Mouse (Mus musculus) CH12.LX (cell line): ENCODE data around the gene Mmab. TPM values are rescaled to one million over a fixed set of nuclear protein-coding genes. Genes with fewer than 3 reads are reported as not detected.

ENCODE experiments used
- DNase-seq: peaks from one replicate; pipeline ENCODE4 v3.0.0-alpha.2; 2013; ENCODE audit errors: extremely low read depth
- H3K27ac ChIP-seq: 2 replicates; pipeline ENCODE4 v1.5.1; 2012; ENCODE audit warnings: low read depth, mild to moderate bottlenecking, control low read depth, moderate library complexity; ENCODE audit not compliant: insufficient read depth
- H3K27me3 ChIP-seq: replicated peaks from 2 replicates; pipeline ENCODE3; 2012; ENCODE audit warnings: inconsistent platforms
- H3K36me3 ChIP-seq, 2 experiments: replicated peaks in 1 of 2; 2 replicates each; pipeline versions ENCODE3 to v1.6.1; 2012; ENCODE audit warnings: inconsistent platforms in 1 of 2, low read length in 1 of 2, mild to moderate bottlenecking in 1 of 2, mixed read lengths in 1 of 2, moderate library complexity in 1 of 2; ENCODE audit not compliant: control insufficient read depth in 1 of 2, insufficient read depth in 1 of 2
- H3K4me1 ChIP-seq, 2 experiments: 2 replicates each; pipeline ENCODE4 v1.6.1; 2012; ENCODE audit warnings: inconsistent platforms in 1 of 2, moderate library complexity in 1 of 2; ENCODE audit not compliant: insufficient read depth in 2 of 2, control insufficient read depth in 1 of 2
- H3K4me2 ChIP-seq: 2 replicates; pipeline ENCODE4 v1.6.1; 2012; ENCODE audit warnings: low read depth, mild to moderate bottlenecking, control low read depth; ENCODE audit not compliant: poor library complexity, insufficient read depth, severe bottlenecking
- H3K4me3 ChIP-seq, 3 experiments: fragments of 150-350 bp in 1 of 3; sonication (generic) in 1 of 3; replicated peaks in 1 of 3; 2 replicates each; pipeline versions ENCODE3 to v1.5.1; 2011 to 2012; ENCODE audit warnings: low read depth in 2 of 3, low read length in 2 of 3, mild to moderate bottlenecking in 2 of 3, moderate library complexity in 2 of 3, control low read depth in 1 of 3, improper control_type of control experiment in 1 of 3, inconsistent platforms in 1 of 3, mixed read lengths in 1 of 3; ENCODE audit not compliant: poor library complexity in 1 of 3
- H3K79me2 ChIP-seq: replicated peaks from 2 replicates; pipeline ENCODE4 v1.6.1; 2012; ENCODE audit warnings: mild to moderate bottlenecking, moderate library complexity; ENCODE audit not compliant: control insufficient read depth, poor library complexity, insufficient read depth, severe bottlenecking; ENCODE audit errors: extremely low read depth
- H3K9ac ChIP-seq: 2 replicates; pipeline ENCODE4 v1.6.1; 2012; ENCODE audit warnings: low read depth, mild to moderate bottlenecking, control low read depth, moderate library complexity; ENCODE audit not compliant: insufficient read depth
- H3K9me3 ChIP-seq: replicated peaks from 2 replicates; pipeline ENCODE3; 2012; ENCODE audit warnings: low read length, inconsistent platforms, mixed read lengths
- BHLHE40 ChIP-seq: IDR thresholded peaks from 2 replicates; pipeline ENCODE4 v1.6.1; 2011; ENCODE audit warnings: mild to moderate bottlenecking, low read depth, low read length, improper control_type of control experiment
- CHD1 ChIP-seq: IDR thresholded peaks from 2 replicates; pipeline ENCODE4 v1.6.1; 2012; ENCODE audit warnings: low read depth, low read length, improper control_type of control experiment, inconsistent platforms
- CTCF ChIP-seq, 2 experiments: IDR thresholded peaks in 1 of 2; conservative IDR thresholded peaks in 1 of 2; 2 replicates each; pipeline ENCODE4 v1.5.1; 2011 to 2012; ENCODE audit warnings: low read depth in 2 of 2, low read length in 2 of 2, improper control_type of control experiment in 1 of 2, inconsistent platforms in 1 of 2, mild to moderate bottlenecking in 1 of 2, moderate library complexity in 1 of 2
- E2F4 ChIP-seq: IDR thresholded peaks from 2 replicates; pipeline ENCODE4 v1.6.1; 2011; ENCODE audit warnings: low read depth, low read length, improper control_type of control experiment; ENCODE audit not compliant: insufficient replicate concordance
- ELF1 ChIP-seq: IDR thresholded peaks from 2 replicates; pipeline ENCODE4 v1.6.1; 2014; ENCODE audit warnings: low read depth, mild to moderate bottlenecking, inconsistent platforms, low read length, improper control_type of control experiment
- EP300 ChIP-seq: IDR thresholded peaks from 2 replicates; pipeline ENCODE4 v1.6.1; 2011; ENCODE audit warnings: low read length, improper control_type of control experiment
- ETS1 ChIP-seq: conservative IDR thresholded peaks from 2 replicates; pipeline ENCODE4 v1.6.1; 2012; ENCODE audit warnings: low read depth, mild to moderate bottlenecking, inconsistent platforms, low read length, improper control_type of control experiment, moderate library complexity
- GABPA ChIP-seq: IDR thresholded peaks from 2 replicates; pipeline ENCODE4 v1.6.1; 2012; ENCODE audit warnings: low read depth, low read length, improper control_type of control experiment, inconsistent platforms; ENCODE audit not compliant: insufficient replicate concordance
- HCFC1 ChIP-seq: IDR thresholded peaks from 2 replicates; pipeline ENCODE4 v1.6.1; 2012; ENCODE audit warnings: low read depth, mild to moderate bottlenecking, inconsistent platforms, low read length, improper control_type of control experiment
- KAT2A ChIP-seq: IDR thresholded peaks from 2 replicates; pipeline ENCODE4 v1.6.1; 2012; ENCODE audit warnings: low read length, improper control_type of control experiment, inconsistent platforms; ENCODE audit not compliant: insufficient replicate concordance
- MAX ChIP-seq: IDR thresholded peaks from 2 replicates; pipeline ENCODE4 v1.6.1; 2011; ENCODE audit warnings: low read length, improper control_type of control experiment
- MEF2A ChIP-seq: IDR thresholded peaks from 2 replicates; pipeline ENCODE4 v1.6.1; 2014; ENCODE audit warnings: low read depth, mild to moderate bottlenecking, inconsistent platforms, low read length, improper control_type of control experiment, borderline replicate concordance
- MYC ChIP-seq: IDR thresholded peaks from 2 replicates; pipeline ENCODE4 v1.6.1; 2011; ENCODE audit warnings: low read depth, mild to moderate bottlenecking, improper control_type of control experiment, low read length
- NRF1 ChIP-seq: IDR thresholded peaks from 2 replicates; pipeline ENCODE4 v1.6.1; 2014; ENCODE audit warnings: low read depth, mild to moderate bottlenecking, inconsistent platforms, low read length, improper control_type of control experiment, moderate library complexity
- PAX5 ChIP-seq: IDR thresholded peaks from 2 replicates; pipeline ENCODE4 v1.6.1; 2012; ENCODE audit warnings: low read length, inconsistent platforms, mixed read lengths
- POLR2A ChIP-seq: IDR thresholded peaks from 2 replicates; pipeline ENCODE4 v1.6.1; 2011; ENCODE audit warnings: low read depth, mild to moderate bottlenecking, improper control_type of control experiment, low read length
- RAD21 ChIP-seq: IDR thresholded peaks from 2 replicates; pipeline ENCODE4 v1.6.1; 2011; ENCODE audit warnings: low read depth, mild to moderate bottlenecking, low read length, improper control_type of control experiment, moderate library complexity
- SIN3A ChIP-seq: IDR thresholded peaks from 2 replicates; pipeline ENCODE4 v1.6.1; 2012; ENCODE audit warnings: low read length, improper control_type of control experiment, inconsistent platforms
- SMC3 ChIP-seq: IDR thresholded peaks from 2 replicates; pipeline ENCODE4 v1.6.1; 2011; ENCODE audit warnings: low read depth, low read length, improper control_type of control experiment
- USF1 ChIP-seq: IDR thresholded peaks from 2 replicates; pipeline ENCODE4 v1.6.1; 2014; ENCODE audit warnings: low read depth, mild to moderate bottlenecking, inconsistent platforms, low read length, improper control_type of control experiment
- ZC3H11A ChIP-seq: IDR thresholded peaks from 2 replicates; pipeline ENCODE4 v1.6.1; 2012; ENCODE audit warnings: low read depth, mild to moderate bottlenecking, inconsistent platforms, low read length, improper control_type of control experiment
- dilution Hi-C: fragments of 300-500 bp; cut with MboI; formaldehyde crosslinking; loops from 2 replicates; pipeline ENCODE4 v1.14.3; 2020; ENCODE audit warnings: low sequenced_read_pairs; ENCODE audit not compliant: extremely low pct_unique_long_range_greater_than_20kb, extremely low pct_ligation_motif_present
- in situ Hi-C: fragments of 300-500 bp; cut with MboI; formaldehyde crosslinking; loops from 3 replicates; pipeline ENCODE4 v1.14.3; 2019; ENCODE audit warnings: low sequenced_read_pairs, low pct_ligation_motif_present, low pct_unique_long_range_greater_than_20kb, mixed read lengths
- polyA plus RNA-seq: library from polyadenylated mRNA; unstranded; fragments of >175 nt; gene quantifications from 2 replicates; pipeline ENCODE4 v1.2.1, GENCODE M21; 2012; ENCODE audit warnings: low read depth; ENCODE audit not compliant: insufficient read length
- total RNA-seq, 2 experiments: library from RNA; depleted of rRNA; stranded (reverse); fragments of 300-350 nt in 1 of 2; fragments of >200 nt in 1 of 2; gene quantifications; 2 replicates each; pipeline ENCODE4 v1.2.3; 2012 to 2014

The Mmab gene
- total and polyA plus RNA-seq, 3 experiments, result 9.3 to 14.4 (median 10.9) TPM

DNA sequence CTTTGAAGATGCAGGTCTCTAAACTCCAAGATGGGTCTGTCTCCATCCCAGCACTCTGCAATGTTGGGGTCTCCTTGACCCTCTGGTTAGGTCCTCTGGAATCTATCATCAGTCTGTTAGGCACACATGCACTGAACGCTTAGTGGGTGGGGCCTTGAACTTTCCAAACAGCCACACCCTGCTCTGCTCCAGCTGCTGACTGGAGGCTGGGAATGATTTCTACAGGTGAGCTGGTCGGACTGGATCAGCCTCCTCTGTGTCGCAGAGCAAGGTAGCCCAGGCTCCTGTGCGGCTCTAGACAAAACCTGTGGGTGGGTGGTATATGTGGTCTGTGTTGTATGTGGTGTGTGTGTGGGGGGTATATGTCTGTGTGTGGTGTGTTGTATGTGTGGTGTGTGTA lies 5.2 kb upstream of the Mmab start:
- no peak for TF ChIP-seq KAT2A
- no peak for TF ChIP-seq HCFC1
- TF ChIP-seq EP300, result no peak

GRCm38 (mm10) chr5:114444368-114444692 lies 470 bp upstream of the Mmab start:
- DNase-seq, result no peak
- Histone ChIP-seq H3K4me3 (peak overlapping the region; percentile 78 to 83 (median 79)), H3K4me1 (peaks cover 5 to 30% of the 10 kb centered on the region in 2 experiments), H3K36me3 (peaks cover 0 to 41% of the 10 kb centered on the region in 2 experiments), H3K9ac (peak overlapping the region; percentile 72), H3K9me3 (no peaks in the 10 kb centered on the region), H3K27ac (no peak overlapping the region), H3K79me2 (no peaks in the 10 kb centered on the region), H3K4me2 (peak overlapping the region; percentile 62), H3K27me3 (no peaks in the 10 kb centered on the region)
- dilution Hi-C loops, result no loop called here
- in situ Hi-C loops, result no loop called here
- TF ChIP-seq SMC3 (no peak), CTCF (conservative IDR thresholded peaks at IDR 0.05 in 1 of 2, IDR thresholded peaks at IDR 0.05 in 1 of 2; ENCODE audit: low read depth in 2 of 2, low read length in 2 of 2) (no peak), RAD21 (no peak), CHD1 (no peak), MAX (0 out of 2 replicates have a peak, but pooled peaks have one; percentile 11), USF1 (no peak), SIN3A (peak; percentile 42; the same call in 1 of the 2 replicates), ETS1 (no peak), POLR2A (no peak), NRF1 (no peak), GABPA (no peak), ELF1 (no peak)

More for the DNA sequence above, 5.2 kb upstream of the Mmab start:
- Histone ChIP-seq H3K27ac (no peak overlapping the region), H3K36me3 (peaks cover 4 to 75% of the 10 kb centered on the region in 2 experiments), H3K9me3 (no peaks in the 10 kb centered on the region), H3K9ac (no peak overlapping the region), H3K27me3 (no peaks in the 10 kb centered on the region), H3K4me1 (peaks cover 0 to 34% of the 10 kb centered on the region in 2 experiments; a peak in 2 of 4 replicates), H3K79me2 (no peaks in the 10 kb centered on the region), H3K4me3 (no peak overlapping the region), H3K4me2 (no peak overlapping the region)
- DNase-seq, result no peak
- dilution Hi-C loops, result no loop called here
- in situ Hi-C loops, result no loop called here

GRCm38 (mm10) chr5:114435588-114435987 lies 8.3 kb downstream of the Mmab start:
- H3K4me2 ChIP-seq, result no peak overlapping the region
- H3K36me3 ChIP-seq, result peaks cover 5 to 67% of the 10 kb centered on the region in 2 experiments
- H3K27ac ChIP-seq, result no peak overlapping the region
- peaks cover 4% of the 10 kb centered on the region for H3K9me3 ChIP-seq
- H3K9ac ChIP-seq, result no peak overlapping the region
- no peaks in the 10 kb centered on the region for H3K27me3 ChIP-seq
- in situ Hi-C loops (no loop called here), dilution Hi-C loops (no loop called here)
- DNase-seq, result no peak
- H3K79me2 ChIP-seq, result no peaks in the 10 kb centered on the region
- peaks cover 0 to 12% of the 10 kb centered on the region in 2 experiments; a peak in 2 of 4 replicates for H3K4me1 ChIP-seq
- H3K4me3 ChIP-seq, result no peak overlapping the region
- no peak for TF ChIP-seq KAT2A
- TF ChIP-seq E2F4, result no peak
- no peak for TF ChIP-seq HCFC1
- no peak for TF ChIP-seq PAX5
- no peak for TF ChIP-seq USF1
- no peak for TF ChIP-seq ZC3H11A
- no peak for TF ChIP-seq ETS1
- TF ChIP-seq MEF2A, result no peak
- TF ChIP-seq ELF1, result no peak
- TF ChIP-seq BHLHE40, result no peak
- TF ChIP-seq POLR2A, result no peak
- no peak for TF ChIP-seq MAX
- no peak for TF ChIP-seq MYC
